Mouse (Mus musculus): ENCODE measurements around the gene Qtrt1. TPM values are rescaled to one million over a fixed set of nuclear protein-coding genes. Genes with fewer than 3 reads are reported as not detected.

Qtrt1 gene
- 51.1 and 60.3 TPM in 2 replicates for polyA plus RNA-seq (2015; fragmentation: Nextera tagmentation; extraction: Ambion mirVana)

- peaks cover 5% of the 10 kb centered on the region for H3K4me1 ChIP-seq (ENCODE audit: control insufficient read depth, insufficient read depth, low read length)
- peak within 1 kb of the TSS; percentile 83 for H3K9ac ChIP-seq (ENCODE audit: low read depth, low read length)
- no peaks in the 10 kb centered on the region for H3K36me3 ChIP-seq (ENCODE audit: control insufficient read depth, insufficient read depth, low read length)
- peak; percentile 95 for ATAC-seq
- WGBS: 2% methylated on average over 53 of the region's 53 CpGs
- H3K27ac ChIP-seq (ENCODE audit: low read length): peak within 1 kb of the TSS; percentile 54
- H3K4me2 ChIP-seq (ENCODE audit: low read depth, low read length): peak within 1 kb of the TSS; percentile 85
- no peaks in the 10 kb centered on the region for H3K27me3 ChIP-seq (replicated peaks; ENCODE audit: control insufficient read depth, insufficient read depth, low read length)
- peak within 1 kb of the TSS; percentile 85 for H3K4me3 ChIP-seq (ENCODE audit: low read length)
- no peaks in the 10 kb centered on the region for H3K9me3 ChIP-seq (ENCODE audit: control insufficient read depth, low read length)
Observed at GRCm38 (mm10) chr9:21411669-21412550, at the start of gene Qtrt1. Gene Qtrt1 (plus strand): TSS chr9:21411837.

- peaks cover 2% of the 10 kb centered on the region for H3K36me3 ChIP-seq (ENCODE audit: control insufficient read depth, insufficient read depth, low read length)
- peak overlapping the region; percentile 85 for H3K27ac ChIP-seq (ENCODE audit: low read length)
- H3K4me2 ChIP-seq (ENCODE audit: low read depth, low read length): peak overlapping the region; percentile 56
- H3K4me1 ChIP-seq (ENCODE audit: control insufficient read depth, insufficient read depth, low read length): peaks cover 14% of the 10 kb centered on the region; the same call in 1 of the 2 replicates
- ATAC-seq: peak; percentile 7
- H3K9me3 ChIP-seq (ENCODE audit: control insufficient read depth, low read length): no peaks in the 10 kb centered on the region
- H3K4me3 ChIP-seq (ENCODE audit: low read length): peak overlapping the region; percentile 82
- no peaks in the 10 kb centered on the region for H3K27me3 ChIP-seq (replicated peaks; ENCODE audit: control insufficient read depth, insufficient read depth, low read length)
- 29% methylated on average over 14 of the region's 14 CpGs for WGBS
- H3K9ac ChIP-seq (ENCODE audit: low read depth, low read length): peak overlapping the region; percentile 57
Observed at GRCm38 (mm10) chr9:21366541-21367220, 45.0 kb upstream of the Qtrt1 start.

GRCm38 (mm10) chr9:21367357-21368111 is 44.1 kb upstream of the Qtrt1 start, which contains the start of gene Ilf3:
Gene Ilf3 (plus strand): TSS chr9:21367871.
- Histone ChIP-seq H3K27me3 (replicated peaks; ENCODE audit: control insufficient read depth, insufficient read depth, low read length) (no peaks in the 10 kb centered on the region), H3K9me3 (ENCODE audit: control insufficient read depth, low read length) (no peaks in the 10 kb centered on the region), H3K4me1 (ENCODE audit: control insufficient read depth, insufficient read depth, low read length) (peaks cover 14% of the 10 kb centered on the region; the same call in 1 of the 2 replicates), H3K4me3 (ENCODE audit: low read length) (peak within 1 kb of the TSS; percentile 82), H3K9ac (ENCODE audit: low read depth, low read length) (peak within 1 kb of the TSS; percentile 80), H3K36me3 (ENCODE audit: control insufficient read depth, insufficient read depth, low read length) (peaks cover 5% of the 10 kb centered on the region), H3K27ac (ENCODE audit: low read length) (peak within 1 kb of the TSS; percentile 85), H3K4me2 (ENCODE audit: low read depth, low read length) (peak within 1 kb of the TSS; percentile 70)
- WGBS: under 1% methylated on average over 66 of the region's 66 CpGs
- ATAC-seq: peak; percentile 90

GRCm38 (mm10) chr9:21368131-21368584 is 43.5 kb upstream of the Qtrt1 start:
- H3K36me3 ChIP-seq (ENCODE audit: control insufficient read depth, insufficient read depth, low read length): peaks cover 5% of the 10 kb centered on the region
- under 1% methylated on average over 36 of the region's 38 CpGs for WGBS
- H3K27me3 ChIP-seq (replicated peaks; ENCODE audit: control insufficient read depth, insufficient read depth, low read length): no peaks in the 10 kb centered on the region
- peaks cover 14% of the 10 kb centered on the region; the same call in 1 of the 2 replicates for H3K4me1 ChIP-seq (ENCODE audit: control insufficient read depth, insufficient read depth, low read length)
- peak overlapping the region; percentile 83 for H3K27ac ChIP-seq (ENCODE audit: low read length)
- ATAC-seq: peak; percentile 57
- peak overlapping the region; percentile 82 for H3K4me3 ChIP-seq (ENCODE audit: low read length)
- H3K9me3 ChIP-seq (ENCODE audit: control insufficient read depth, low read length): no peaks in the 10 kb centered on the region
- H3K4me2 ChIP-seq (ENCODE audit: low read depth, low read length): peak overlapping the region; percentile 70
- peak overlapping the region; percentile 80 for H3K9ac ChIP-seq (ENCODE audit: low read depth, low read length)

GRCm38 (mm10) chr9:21369080-21369479 is 42.6 kb upstream of the Qtrt1 start:
- peaks cover 14% of the 10 kb centered on the region; the same call in 1 of the 2 replicates for H3K4me1 ChIP-seq (ENCODE audit: control insufficient read depth, insufficient read depth, low read length)
- H3K4me2 ChIP-seq (ENCODE audit: low read depth, low read length): peak overlapping the region; percentile 70
- H3K4me3 ChIP-seq (ENCODE audit: low read length): peak overlapping the region; percentile 82
- ATAC-seq: no peak
- H3K36me3 ChIP-seq (ENCODE audit: control insufficient read depth, insufficient read depth, low read length): peaks cover 5% of the 10 kb centered on the region
- H3K27me3 ChIP-seq (replicated peaks; ENCODE audit: control insufficient read depth, insufficient read depth, low read length): no peaks in the 10 kb centered on the region
- H3K27ac ChIP-seq (ENCODE audit: low read length): no peak overlapping the region
- H3K9me3 ChIP-seq (ENCODE audit: control insufficient read depth, low read length): no peaks in the 10 kb centered on the region
- WGBS: 59% methylated on average over 11 of the region's 11 CpGs
- H3K9ac ChIP-seq (ENCODE audit: low read depth, low read length): peak overlapping the region; percentile 80

GRCm38 (mm10) chr9:21370876-21371275 is 40.8 kb upstream of the Qtrt1 start:
- no peak for ATAC-seq
- Histone ChIP-seq H3K27me3 (replicated peaks; ENCODE audit: control insufficient read depth, insufficient read depth, low read length) (no peaks in the 10 kb centered on the region), H3K36me3 (ENCODE audit: control insufficient read depth, insufficient read depth, low read length) (peaks cover 5% of the 10 kb centered on the region), H3K9ac (ENCODE audit: low read depth, low read length) (no peak overlapping the region), H3K27ac (ENCODE audit: low read length) (no peak overlapping the region), H3K9me3 (ENCODE audit: control insufficient read depth, low read length) (no peaks in the 10 kb centered on the region), H3K4me1 (ENCODE audit: control insufficient read depth, insufficient read depth, low read length) (peaks cover 14% of the 10 kb centered on the region; the same call in 1 of the 2 replicates), H3K4me3 (ENCODE audit: low read length) (no peak overlapping the region), H3K4me2 (ENCODE audit: low read depth, low read length) (no peak overlapping the region)
- WGBS: 75% methylated on average over 2 of the region's 2 CpGs

GRCm38 (mm10) chr9:21372508-21372907 is 39.1 kb upstream of the Qtrt1 start:
- no peaks in the 10 kb centered on the region for H3K27me3 ChIP-seq (replicated peaks; ENCODE audit: control insufficient read depth, insufficient read depth, low read length)
- no peak overlapping the region for H3K9ac ChIP-seq (ENCODE audit: low read depth, low read length)
- peaks cover 5% of the 10 kb centered on the region for H3K36me3 ChIP-seq (ENCODE audit: control insufficient read depth, insufficient read depth, low read length)
- H3K9me3 ChIP-seq (ENCODE audit: control insufficient read depth, low read length): no peaks in the 10 kb centered on the region
- H3K27ac ChIP-seq (ENCODE audit: low read length): no peak overlapping the region
- H3K4me3 ChIP-seq (ENCODE audit: low read length): no peak overlapping the region
- WGBS: 77% methylated on average over 1 of the region's 1 CpGs
- H3K4me1 ChIP-seq (ENCODE audit: control insufficient read depth, insufficient read depth, low read length): peaks cover 14% of the 10 kb centered on the region; the same call in 1 of the 2 replicates
- ATAC-seq: no peak
- H3K4me2 ChIP-seq (ENCODE audit: low read depth, low read length): no peak overlapping the region

GRCm38 (mm10) chr9:21379195-21379594 is 32.4 kb upstream of the Qtrt1 start:
- H3K9ac ChIP-seq (ENCODE audit: low read depth, low read length): no peak overlapping the region
- no peaks in the 10 kb centered on the region for H3K9me3 ChIP-seq (ENCODE audit: control insufficient read depth, low read length)
- no peak for ATAC-seq
- H3K4me2 ChIP-seq (ENCODE audit: low read depth, low read length): no peak overlapping the region
- H3K27me3 ChIP-seq (replicated peaks; ENCODE audit: control insufficient read depth, insufficient read depth, low read length): no peaks in the 10 kb centered on the region
- no peak overlapping the region for H3K27ac ChIP-seq (ENCODE audit: low read length)
- H3K36me3 ChIP-seq (ENCODE audit: control insufficient read depth, insufficient read depth, low read length): no peaks in the 10 kb centered on the region; the same call in 1 of the 2 replicates
- no peak overlapping the region for H3K4me3 ChIP-seq (ENCODE audit: low read length)
- WGBS: 76% methylated on average over 3 of the region's 3 CpGs
- peaks cover 5% of the 10 kb centered on the region for H3K4me1 ChIP-seq (ENCODE audit: control insufficient read depth, insufficient read depth, low read length)

Measured in intestine, embryonic 16.5 days (tissue).